Mouse (Mus musculus): ENCODE data around the gene Kirrel3. TPM values are rescaled to one million over a fixed set of nuclear protein-coding genes. Genes with fewer than 3 reads are reported as not detected.

The Kirrel3 gene
- total RNA-seq, 2 experiments from 2014 or later, result 53.4 to 60.1 TPM

DNA sequence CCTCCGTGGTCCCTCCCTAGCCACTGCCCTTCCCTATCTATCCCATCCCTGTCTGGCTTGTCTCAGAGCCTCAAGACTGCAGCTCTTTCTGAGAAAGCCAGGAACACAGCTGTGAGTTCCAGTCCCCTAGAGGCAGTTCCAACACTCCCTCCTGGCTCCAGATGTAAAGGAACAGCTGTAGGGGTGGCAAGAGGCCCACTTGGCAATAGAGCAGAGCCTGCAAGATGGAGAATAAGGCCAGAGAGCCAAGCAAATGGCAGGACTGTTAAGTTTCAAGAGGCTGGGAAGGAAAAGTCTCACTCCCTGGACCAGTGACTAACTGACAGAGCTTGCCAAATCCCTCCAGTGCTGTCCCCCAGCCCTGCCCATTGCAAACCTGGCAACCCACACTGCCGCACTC is 560.1 kb downstream of the Kirrel3 start:
- DNase-seq (ENCODE audit: extremely low spot score in 1 of 2, low spot score in 1 of 2), result no peak

GRCm38 (mm10) chr9:35048449-35048848 is 562.8 kb downstream of the Kirrel3 start:
- no peak for DNase-seq (ENCODE audit: extremely low spot score in 1 of 2, low spot score in 1 of 2)

- DNase-seq (ENCODE audit: extremely low spot score in 1 of 2, low spot score in 1 of 2), result no peak
Observed at GRCm38 (mm10) chr9:35049891-35050527, 564.3 kb downstream of the Kirrel3 start.

GRCm38 (mm10) chr9:35050701-35051454 is 565.2 kb downstream of the Kirrel3 start:
- no peak for DNase-seq (ENCODE audit: extremely low spot score in 1 of 2, low spot score in 1 of 2)

- DNase-seq (ENCODE audit: extremely low spot score in 1 of 2, low spot score in 1 of 2), result no peak
Observed at GRCm38 (mm10) chr9:35051666-35052065, 566.0 kb downstream of the Kirrel3 start.

GRCm38 (mm10) chr9:35052671-35053070 is 567.0 kb downstream of the Kirrel3 start:
- DNase-seq (ENCODE audit: extremely low spot score in 1 of 2, low spot score in 1 of 2), result no peak

DNA sequence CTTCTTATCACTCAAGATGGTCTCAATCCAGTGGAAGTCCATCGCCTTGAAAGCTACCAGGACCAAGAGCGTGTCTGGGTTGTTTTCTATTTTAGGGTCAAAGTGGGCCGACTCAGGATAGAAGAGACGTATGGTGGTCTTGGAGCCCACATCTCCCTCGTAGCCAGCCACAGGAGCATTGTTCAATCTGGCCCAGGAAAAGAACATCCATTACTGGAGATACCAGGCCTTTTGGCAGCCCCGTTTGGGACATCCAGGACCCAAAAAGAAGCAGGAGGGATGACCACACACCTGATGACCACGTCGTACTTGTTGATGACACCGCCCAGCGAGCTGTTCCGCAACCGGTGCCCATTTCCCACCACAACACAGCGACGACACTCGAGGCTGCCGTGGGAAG is 567.4 kb downstream of the Kirrel3 start:
- no peak for DNase-seq (ENCODE audit: extremely low spot score in 1 of 2, low spot score in 1 of 2)

DNA sequence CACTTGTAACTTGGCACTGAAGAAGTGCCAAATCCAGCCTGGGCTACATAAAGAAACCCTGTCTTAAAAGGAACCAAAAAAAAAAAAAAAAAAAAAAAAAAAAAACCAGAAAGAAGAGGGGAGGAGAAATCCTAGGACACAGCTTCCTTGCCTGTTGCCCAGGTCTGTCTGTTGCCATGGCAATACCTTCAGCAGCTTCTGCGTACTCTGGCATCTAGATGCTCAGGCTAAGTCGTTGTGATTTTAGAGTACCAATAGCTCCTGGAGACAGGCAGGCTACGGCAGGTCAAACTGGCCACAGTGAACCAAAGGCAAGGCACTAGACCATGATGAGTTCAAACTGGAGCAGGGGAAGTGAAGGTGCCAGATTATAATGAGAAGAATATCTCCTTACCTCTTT is 568.0 kb downstream of the Kirrel3 start:
- no peak for DNase-seq (ENCODE audit: extremely low spot score in 1 of 2, low spot score in 1 of 2)

GRCm38 (mm10) chr9:35055528-35056330 is 570.0 kb downstream of the Kirrel3 start:
- DNase-seq (ENCODE audit: extremely low spot score in 1 of 2, low spot score in 1 of 2), result no peak

- DNase-seq (ENCODE audit: extremely low spot score in 1 of 2, low spot score in 1 of 2), result no peak
Observed at GRCm38 (mm10) chr9:35056611-35057010, 570.9 kb downstream of the Kirrel3 start.

GRCm38 (mm10) chr9:35057631-35058030 is 571.9 kb downstream of the Kirrel3 start:
- DNase-seq (ENCODE audit: extremely low spot score in 1 of 2, low spot score in 1 of 2), result no peak

DNA sequence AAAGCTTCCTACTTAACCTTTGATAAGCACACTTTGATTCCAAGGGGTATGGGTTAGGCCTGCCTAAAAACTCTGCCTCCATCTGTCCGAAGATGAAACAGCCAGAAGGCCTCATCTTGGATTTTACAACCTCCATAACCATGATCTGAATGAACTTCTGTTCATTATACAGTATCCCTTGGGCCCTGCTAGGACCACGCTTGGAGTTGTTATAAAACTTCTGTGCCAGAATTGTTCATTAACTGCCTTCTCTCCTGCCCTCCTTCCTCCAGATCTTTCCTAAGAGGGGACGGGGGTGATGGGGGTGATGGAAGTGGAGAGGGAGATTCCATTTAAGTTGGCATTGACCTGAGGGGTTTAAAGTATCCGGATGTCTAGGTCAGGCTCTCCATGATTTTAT is 572.5 kb downstream of the Kirrel3 start:
- no peak for DNase-seq (ENCODE audit: extremely low spot score in 1 of 2, low spot score in 1 of 2)

DNA sequence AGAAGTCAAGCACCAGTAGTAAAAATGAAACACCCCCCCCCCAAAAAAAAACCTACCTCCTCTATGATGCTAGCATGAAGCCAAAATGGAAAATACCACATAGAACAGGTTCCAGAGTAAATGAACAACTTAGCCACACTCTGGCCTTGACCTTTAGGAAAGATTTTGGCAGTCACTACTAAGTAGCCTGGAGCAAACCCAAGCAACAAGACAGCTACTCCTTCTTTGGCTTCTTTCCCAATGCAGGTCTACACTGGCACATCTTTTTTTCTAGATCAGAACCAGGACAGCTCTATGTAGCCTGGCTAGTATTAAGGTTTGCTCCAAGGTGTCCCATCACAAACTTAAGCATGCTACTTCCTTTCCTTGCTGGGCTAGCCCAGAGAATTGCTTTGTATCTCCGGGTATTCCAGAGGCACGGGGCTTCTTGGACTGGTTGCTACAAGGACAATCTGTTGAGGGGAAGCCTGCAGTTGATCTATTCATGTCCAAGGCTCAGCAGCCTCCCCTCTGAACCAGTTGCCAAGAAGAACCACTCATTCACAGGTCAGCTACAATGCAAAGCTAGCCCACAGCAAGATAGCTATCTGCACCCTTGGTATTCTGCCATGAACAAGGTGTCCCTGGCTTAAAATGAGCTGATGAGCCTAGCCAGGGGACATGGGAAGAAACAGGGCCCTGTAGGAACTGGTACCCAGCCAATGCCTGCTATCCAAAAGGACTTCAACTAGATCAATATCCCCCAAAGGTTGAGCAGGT is 573.1 kb downstream of the Kirrel3 start:
- DNase-seq (ENCODE audit: extremely low spot score in 1 of 2, low spot score in 1 of 2), result no peak

DNA sequence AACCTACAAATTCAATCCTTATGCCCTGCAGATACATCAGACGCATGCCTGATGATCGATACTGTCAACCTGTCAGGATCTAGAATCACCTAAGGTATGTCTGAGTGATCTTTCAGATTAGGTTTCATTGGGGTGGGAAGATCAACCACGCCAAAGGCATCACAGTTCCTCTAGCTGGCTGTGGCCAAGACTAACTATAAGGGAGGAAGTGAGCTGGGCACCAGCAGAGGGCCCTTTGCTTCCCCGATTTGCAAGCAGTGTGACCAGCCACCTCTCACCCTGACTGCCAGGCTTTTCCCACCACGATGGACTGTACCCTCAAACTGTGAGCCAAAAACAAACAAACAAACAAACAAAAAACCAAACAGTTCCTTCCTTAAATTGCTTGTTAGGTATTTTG is 574.2 kb downstream of the Kirrel3 start:
- DNase-seq (ENCODE audit: extremely low spot score in 1 of 2, low spot score in 1 of 2), result no peak

GRCm38 (mm10) chr9:35061446-35061845 is 575.8 kb downstream of the Kirrel3 start:
- DNase-seq (ENCODE audit: extremely low spot score in 1 of 2, low spot score in 1 of 2), result no peak

All from layer of hippocampus, postnatal 25 days (tissue).